Mouse (Mus musculus) intestine, embryonic 16.5 days (tissue): Measurements from ENCODE around the gene Smarcd1. TPM values are rescaled to one million over a fixed set of nuclear protein-coding genes. Genes with fewer than 3 reads are reported as not detected.
A peak's percentile ranks its signal among the peaks of the same experiment; 100 is the strongest.

Experiments
- ATAC-seq: fragments of 200-750 bp; cut with Nextera tagmentation; 2 replicates; pipeline ENCODE4 v1.8.0; 2017; ENCODE audit warnings: moderate TSS enrichment, moderate library complexity
- H3K27ac ChIP-seq: fragments of 300-500 bp; sonication (generic); 2 replicates; pipeline ENCODE4 v1.5.1; 2014; ENCODE audit warnings: mild to moderate bottlenecking, low read length
- H3K27me3 ChIP-seq: fragments of 300-500 bp; sonication (generic); replicated peaks from 2 replicates; pipeline ENCODE4 v1.6.1; 2014; ENCODE audit warnings: low read length, control low read depth, mixed read lengths; ENCODE audit not compliant: control insufficient read depth, insufficient read depth
- H3K36me3 ChIP-seq: fragments of 300-500 bp; sonication (generic); 2 replicates; pipeline ENCODE4 v1.6.1; 2014; ENCODE audit warnings: low read length, control low read depth; ENCODE audit not compliant: control insufficient read depth, insufficient read depth
- H3K4me1 ChIP-seq: fragments of 300-500 bp; sonication (generic); 2 replicates; pipeline ENCODE4 v1.6.1; 2014; ENCODE audit warnings: low read length, control low read depth, mixed read lengths; ENCODE audit not compliant: control insufficient read depth, insufficient read depth
- H3K4me2 ChIP-seq: fragments of 300-500 bp; sonication (generic); 2 replicates; pipeline ENCODE4 v1.6.1; 2014; ENCODE audit warnings: low read depth, low read length, control low read depth
- H3K4me3 ChIP-seq: fragments of 300-500 bp; sonication (generic); 2 replicates; pipeline ENCODE4 v1.5.1; 2014; ENCODE audit warnings: mild to moderate bottlenecking, low read length
- H3K9ac ChIP-seq: fragments of 300-500 bp; sonication (generic); 2 replicates; pipeline ENCODE4 v1.6.1; 2014; ENCODE audit warnings: low read depth, low read length
- H3K9me3 ChIP-seq: fragments of 300-500 bp; sonication (generic); 2 replicates; pipeline ENCODE4 v1.6.1; 2016; ENCODE audit warnings: low read length, control low read depth; ENCODE audit not compliant: control insufficient read depth
- WGBS: fragments of 180-500 bp; shearing (Covaris S2); extraction: QIAGEN DNeasy Blood & Tissue Kit; methylation state at CpG from one replicate; pipeline ENCODE4 v1.1.7; 2014; 5-methylcytosine and 5-hydroxymethylcytosine counted together
- polyA plus RNA-seq: library from polyadenylated mRNA; unstranded; fragments of >200 nt; fragmentation: Nextera tagmentation; extraction: Ambion mirVana; gene quantifications from 2 replicates; pipeline ENCODE4 v1.2.1, GENCODE M21; 2015

Gene Smarcd1
- polyA plus RNA-seq, 1 experiment from 2014 or later: 19.3 TPM

GRCm38 (mm10) chr15:99678063-99678800, 23.7 kb upstream of the Smarcd1 start:
- H3K4me3 ChIP-seq: no peak overlapping the region
- WGBS: 12% methylated on average over 13 of the region's 13 CpGs
- H3K27ac ChIP-seq: no peak overlapping the region
- no peak overlapping the region for H3K9ac ChIP-seq
- ATAC-seq: 0 out of 2 replicates have a peak, but pooled peaks have one; percentile 50
- H3K36me3 ChIP-seq: no peaks in the 10 kb centered on the region
- H3K9me3 ChIP-seq: no peaks in the 10 kb centered on the region
- H3K27me3 ChIP-seq: peaks cover 3% of the 10 kb centered on the region; the same call in 1 of the 2 replicates
- H3K4me1 ChIP-seq: 0 out of 2 replicates have a peak, but pooled peaks cover 2% of the 10 kb centered on the region
- no peak overlapping the region for H3K4me2 ChIP-seq

GRCm38 (mm10) chr15:99679008-99679407, 22.9 kb upstream of the Smarcd1 start:
- ATAC-seq: no peak
- Histone ChIP-seq H3K27ac (no peak overlapping the region), H3K9me3 (no peaks in the 10 kb centered on the region), H3K36me3 (no peaks in the 10 kb centered on the region), H3K4me3 (no peak overlapping the region), H3K27me3 (no peaks in the 10 kb centered on the region), H3K4me1 (0 out of 2 replicates have a peak, but pooled peaks cover 2% of the 10 kb centered on the region), H3K9ac (no peak overlapping the region), H3K4me2 (no peak overlapping the region)
- WGBS: 66% methylated on average over 7 of the region's 7 CpGs

- Histone ChIP-seq H3K9me3 (no peaks in the 10 kb centered on the region), H3K4me1 (0 out of 2 replicates have a peak, but pooled peaks cover 2% of the 10 kb centered on the region), H3K4me3 (no peak overlapping the region), H3K36me3 (no peaks in the 10 kb centered on the region), H3K27ac (no peak overlapping the region), H3K4me2 (no peak overlapping the region), H3K27me3 (no peaks in the 10 kb centered on the region), H3K9ac (no peak overlapping the region)
- 87% methylated on average over 7 of the region's 7 CpGs for whole genome bisulfite sequencing
- ATAC-seq: no peak
Measured at GRCm38 (mm10) chr15:99682880-99683279, 19.0 kb upstream of the Smarcd1 start.

- Histone ChIP-seq H3K9me3 (no peaks in the 10 kb centered on the region), H3K4me3 (no peak overlapping the region), H3K27ac (no peak overlapping the region), H3K9ac (no peak overlapping the region), H3K4me1 (no peaks in the 10 kb centered on the region), H3K36me3 (no peaks in the 10 kb centered on the region), H3K4me2 (no peak overlapping the region), H3K27me3 (no peaks in the 10 kb centered on the region)
- WGBS: 92% methylated on average over 5 of the region's 5 CpGs
- no peak for ATAC-seq
Measured at GRCm38 (mm10) chr15:99684156-99684555, 17.8 kb upstream of the Smarcd1 start.

GRCm38 (mm10) chr15:99688712-99689111, 13.2 kb upstream of the Smarcd1 start:
- Histone ChIP-seq H3K4me3 (no peak overlapping the region), H3K27me3 (peaks cover 7% of the 10 kb centered on the region), H3K4me2 (no peak overlapping the region), H3K9ac (0 out of 2 replicates have a peak overlapping the region, but pooled peaks have one; percentile 38), H3K4me1 (no peaks in the 10 kb centered on the region), H3K9me3 (no peaks in the 10 kb centered on the region), H3K36me3 (no peaks in the 10 kb centered on the region), H3K27ac (no peak overlapping the region)
- ATAC-seq: peak; percentile 56
- 2% methylated on average over 4 of the region's 4 CpGs for WGBS

GRCm38 (mm10) chr15:99690924-99691323, 11.0 kb upstream of the Smarcd1 start:
- Histone ChIP-seq H3K9me3 (no peaks in the 10 kb centered on the region), H3K36me3 (no peaks in the 10 kb centered on the region), H3K4me2 (no peak overlapping the region), H3K9ac (no peak overlapping the region), H3K27ac (no peak overlapping the region), H3K4me3 (no peak overlapping the region), H3K4me1 (no peaks in the 10 kb centered on the region), H3K27me3 (peaks cover 7% of the 10 kb centered on the region)
- 23% methylated on average over 4 of the region's 4 CpGs for WGBS
- no peak for ATAC-seq

GRCm38 (mm10) chr15:99691976-99692375, 10.0 kb upstream of the Smarcd1 start:
- Histone ChIP-seq H3K9me3 (no peaks in the 10 kb centered on the region), H3K9ac (no peak overlapping the region), H3K4me2 (no peak overlapping the region), H3K27me3 (peaks cover 7% of the 10 kb centered on the region), H3K4me3 (no peak overlapping the region), H3K4me1 (no peaks in the 10 kb centered on the region), H3K27ac (no peak overlapping the region), H3K36me3 (no peaks in the 10 kb centered on the region)
- 44% methylated on average over 9 of the region's 9 CpGs for WGBS
- no peak for ATAC-seq

GRCm38 (mm10) chr15:99697309-99697708, 4.6 kb upstream of the Smarcd1 start:
- 11% methylated on average over 2 of the region's 2 CpGs for WGBS
- Histone ChIP-seq H3K4me2 (no peak overlapping the region), H3K9ac (no peak overlapping the region), H3K27me3 (0 out of 2 replicates have a peak, but pooled peaks cover 7% of the 10 kb centered on the region), H3K9me3 (no peaks in the 10 kb centered on the region), H3K36me3 (no peaks in the 10 kb centered on the region), H3K27ac (no peak overlapping the region), H3K4me3 (no peak overlapping the region), H3K4me1 (peaks cover 16% of the 10 kb centered on the region)
- ATAC-seq: no peak

- Histone ChIP-seq H3K27me3 (0 out of 2 replicates have a peak, but pooled peaks cover 7% of the 10 kb centered on the region), H3K4me1 (peaks cover 27% of the 10 kb centered on the region), H3K4me2 (no peak overlapping the region; the same call in 1 of the 2 replicates), H3K27ac (no peak overlapping the region), H3K36me3 (no peaks in the 10 kb centered on the region), H3K9ac (0 out of 2 replicates have a peak overlapping the region, but pooled peaks have one; percentile 19), H3K4me3 (no peak overlapping the region), H3K9me3 (no peaks in the 10 kb centered on the region)
- WGBS: 37% methylated on average over 20 of the region's 20 CpGs
- no peak for ATAC-seq
Measured at GRCm38 (mm10) chr15:99698533-99699085, 3.3 kb upstream of the Smarcd1 start.
